Mouse (Mus musculus): ENCODE data around the gene Itgb2. TPM values are rescaled to one million over a fixed set of nuclear protein-coding genes. Genes with fewer than 3 reads are reported as not detected.

Itgb2 gene
- polyA plus RNA-seq, 1 experiment: 401 TPM

DNA sequence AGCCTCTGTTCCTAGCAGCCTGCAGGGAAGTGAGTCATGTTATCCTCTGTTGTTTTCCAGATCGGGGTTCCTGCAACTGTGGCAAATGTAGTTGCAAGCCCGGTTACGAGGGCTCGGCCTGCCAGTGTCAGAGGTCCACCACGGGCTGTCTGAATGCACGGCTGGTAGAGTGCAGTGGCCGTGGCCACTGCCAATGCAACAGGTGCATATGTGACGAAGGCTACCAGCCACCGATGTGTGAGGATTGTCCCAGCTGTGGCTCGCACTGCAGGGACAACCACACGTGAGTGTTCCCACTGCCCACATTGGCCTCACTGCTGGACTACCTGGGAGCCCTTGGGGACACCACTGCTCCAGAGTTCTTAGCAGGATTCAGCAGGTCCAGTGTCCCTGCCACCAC is 30.0 kb downstream of the Itgb2 start:
- Histone ChIP-seq H3K4me1 (ENCODE audit: control insufficient read depth, insufficient read depth, low read length) (peaks cover 6% of the 10 kb centered on the region; the same call in 1 of the 2 replicates), H3K27ac (ENCODE audit: insufficient read depth, low read depth, low read length) (no peak overlapping the region), H3K4me3 (ENCODE audit: insufficient read depth, low read length) (no peak overlapping the region)
- TF ChIP-seq CTCF (IDR thresholded peaks at IDR 0.05; ENCODE audit: low read depth, low read length): no peak
- no peak for TF ChIP-seq POLR2A (IDR thresholded peaks at IDR 0.05; ENCODE audit: borderline replicate concordance, low read depth, low read length)

DNA sequence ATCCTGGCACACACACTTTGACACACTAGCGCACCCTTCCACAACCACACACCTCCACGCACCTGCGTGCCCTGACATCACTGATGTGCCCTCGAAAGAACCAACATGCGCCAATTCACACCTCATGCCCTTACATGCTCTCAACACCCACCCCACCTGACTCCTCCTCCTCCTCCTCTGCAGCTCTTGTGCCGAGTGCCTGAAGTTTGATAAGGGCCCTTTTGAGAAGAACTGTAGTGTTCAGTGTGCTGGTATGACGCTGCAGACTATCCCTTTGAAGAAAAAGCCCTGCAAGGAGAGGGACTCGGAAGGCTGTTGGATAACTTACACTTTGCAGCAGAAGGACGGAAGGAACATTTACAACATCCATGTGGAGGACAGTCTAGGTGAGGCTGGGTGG is 30.8 kb downstream of the Itgb2 start:
- H3K4me1 ChIP-seq (ENCODE audit: control insufficient read depth, insufficient read depth, low read length): peaks cover 6% of the 10 kb centered on the region; the same call in 1 of the 2 replicates
- H3K4me3 ChIP-seq (ENCODE audit: insufficient read depth, low read length): no peak overlapping the region
- no peak overlapping the region for H3K27ac ChIP-seq (ENCODE audit: insufficient read depth, low read depth, low read length)
- TF ChIP-seq POLR2A (IDR thresholded peaks at IDR 0.05; ENCODE audit: borderline replicate concordance, low read depth, low read length): no peak
- no peak for TF ChIP-seq CTCF (IDR thresholded peaks at IDR 0.05; ENCODE audit: low read depth, low read length)

GRCm38 (mm10) chr10:77561508-77561907 is 31.5 kb downstream of the Itgb2 start:
- Histone ChIP-seq H3K27ac (ENCODE audit: insufficient read depth, low read depth, low read length) (no peak overlapping the region), H3K4me1 (ENCODE audit: control insufficient read depth, insufficient read depth, low read length) (peaks cover 6% of the 10 kb centered on the region; the same call in 1 of the 2 replicates), H3K4me3 (ENCODE audit: insufficient read depth, low read length) (no peak overlapping the region)
- no peak for TF ChIP-seq CTCF (IDR thresholded peaks at IDR 0.05; ENCODE audit: low read depth, low read length)
- TF ChIP-seq POLR2A (IDR thresholded peaks at IDR 0.05; ENCODE audit: borderline replicate concordance, low read depth, low read length): no peak

GRCm38 (mm10) chr10:77565005-77565404 is 35.0 kb downstream of the Itgb2 start:
- H3K4me3 ChIP-seq (ENCODE audit: insufficient read depth, low read length): no peak overlapping the region
- H3K4me1 ChIP-seq (ENCODE audit: control insufficient read depth, insufficient read depth, low read length): no peaks in the 10 kb centered on the region
- TF ChIP-seq POLR2A (IDR thresholded peaks at IDR 0.05; ENCODE audit: borderline replicate concordance, low read depth, low read length) (no peak), CTCF (IDR thresholded peaks at IDR 0.05; ENCODE audit: low read depth, low read length) (no peak)
- no peak overlapping the region for H3K27ac ChIP-seq (ENCODE audit: insufficient read depth, low read depth, low read length)

GRCm38 (mm10) chr10:77566651-77567050 is 36.6 kb downstream of the Itgb2 start:
- Histone ChIP-seq H3K4me3 (ENCODE audit: insufficient read depth, low read length) (no peak overlapping the region), H3K27ac (ENCODE audit: insufficient read depth, low read depth, low read length) (no peak overlapping the region), H3K4me1 (ENCODE audit: control insufficient read depth, insufficient read depth, low read length) (no peaks in the 10 kb centered on the region)
- TF ChIP-seq POLR2A (IDR thresholded peaks at IDR 0.05; ENCODE audit: borderline replicate concordance, low read depth, low read length) (no peak), CTCF (IDR thresholded peaks at IDR 0.05; ENCODE audit: low read depth, low read length) (peak; percentile 81)

GRCm38 (mm10) chr10:77569481-77569880 is 39.4 kb downstream of the Itgb2 start:
- Histone ChIP-seq H3K4me3 (ENCODE audit: insufficient read depth, low read length) (no peak overlapping the region), H3K27ac (ENCODE audit: insufficient read depth, low read depth, low read length) (no peak overlapping the region), H3K4me1 (ENCODE audit: control insufficient read depth, insufficient read depth, low read length) (no peaks in the 10 kb centered on the region)
- TF ChIP-seq CTCF (IDR thresholded peaks at IDR 0.05; ENCODE audit: low read depth, low read length) (no peak), POLR2A (IDR thresholded peaks at IDR 0.05; ENCODE audit: borderline replicate concordance, low read depth, low read length) (no peak)

GRCm38 (mm10) chr10:77569973-77570658 is 40.1 kb downstream of the Itgb2 start:
- TF ChIP-seq POLR2A (IDR thresholded peaks at IDR 0.05; ENCODE audit: borderline replicate concordance, low read depth, low read length) (no peak), CTCF (IDR thresholded peaks at IDR 0.05; ENCODE audit: low read depth, low read length) (no peak)
- Histone ChIP-seq H3K4me3 (ENCODE audit: insufficient read depth, low read length) (no peak overlapping the region), H3K4me1 (ENCODE audit: control insufficient read depth, insufficient read depth, low read length) (no peaks in the 10 kb centered on the region), H3K27ac (ENCODE audit: insufficient read depth, low read depth, low read length) (no peak overlapping the region)

DNA sequence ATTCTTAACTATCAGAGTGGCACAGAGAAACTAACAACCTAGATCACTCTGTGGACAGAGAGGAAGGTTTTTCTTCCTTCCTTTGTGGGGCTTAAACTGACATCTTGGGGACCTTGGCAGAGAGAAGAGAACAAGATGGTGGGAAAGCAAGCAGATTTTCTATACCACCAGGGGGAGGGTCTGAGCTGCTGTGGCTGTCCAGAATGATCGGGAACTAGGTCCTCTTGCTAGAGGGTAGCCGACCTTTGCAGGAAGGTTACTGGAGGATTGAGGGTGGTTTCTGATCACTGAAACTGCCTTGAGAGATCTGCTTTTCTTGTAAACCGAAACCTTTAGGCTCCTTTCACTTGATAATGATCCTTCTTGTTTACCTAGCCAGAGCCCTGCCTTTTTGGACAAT is 42.2 kb downstream of the Itgb2 start:
- TF ChIP-seq POLR2A (IDR thresholded peaks at IDR 0.05; ENCODE audit: borderline replicate concordance, low read depth, low read length): no peak
- TF ChIP-seq CTCF (IDR thresholded peaks at IDR 0.05; ENCODE audit: low read depth, low read length): no peak
- no peak overlapping the region for H3K27ac ChIP-seq (ENCODE audit: insufficient read depth, low read depth, low read length)
- no peaks in the 10 kb centered on the region for H3K4me1 ChIP-seq (ENCODE audit: control insufficient read depth, insufficient read depth, low read length)
- H3K4me3 ChIP-seq (ENCODE audit: insufficient read depth, low read length): no peak overlapping the region

GRCm38 (mm10) chr10:77573162-77573561 is 43.1 kb downstream of the Itgb2 start:
- TF ChIP-seq CTCF (IDR thresholded peaks at IDR 0.05; ENCODE audit: low read depth, low read length) (no peak), POLR2A (IDR thresholded peaks at IDR 0.05; ENCODE audit: borderline replicate concordance, low read depth, low read length) (no peak)
- no peak overlapping the region for H3K4me3 ChIP-seq (ENCODE audit: insufficient read depth, low read length)
- no peak overlapping the region for H3K27ac ChIP-seq (ENCODE audit: insufficient read depth, low read depth, low read length)
- H3K4me1 ChIP-seq (ENCODE audit: control insufficient read depth, insufficient read depth, low read length): no peaks in the 10 kb centered on the region

- H3K4me3 ChIP-seq (ENCODE audit: insufficient read depth, low read length): no peak overlapping the region
- H3K4me1 ChIP-seq (ENCODE audit: control insufficient read depth, insufficient read depth, low read length): peaks cover 15% of the 10 kb centered on the region
- no peak overlapping the region for H3K27ac ChIP-seq (ENCODE audit: insufficient read depth, low read depth, low read length)
- no peak for TF ChIP-seq CTCF (IDR thresholded peaks at IDR 0.05; ENCODE audit: low read depth, low read length)
- TF ChIP-seq POLR2A (IDR thresholded peaks at IDR 0.05; ENCODE audit: borderline replicate concordance, low read depth, low read length): no peak
Measured at GRCm38 (mm10) chr10:77580027-77580920, 50.2 kb downstream of the Itgb2 start.

Measured in bone marrow macrophage, adult 2 months (primary cell).